Mouse (Mus musculus) lung, postnatal 0 days (tissue): ENCODE measurements around the gene Tmc8. TPM values are rescaled to one million over a fixed set of nuclear protein-coding genes. Genes with fewer than 3 reads are reported as not detected.
"Not testable (repeated sequence)": the region's sequence is repeated elsewhere in the genome, so short reads cannot be mapped to it uniquely, and the experiment has no call there.

Experiments used
- ATAC-seq: fragments of 200-750 bp; cut with Nextera tagmentation; 2 replicates; pipeline ENCODE4 v1.8.0; 2017; ENCODE audit warnings: moderate library complexity
- DNase-seq: peaks from one replicate; pipeline ENCODE4 v3.0.0-alpha.2; 2016; ENCODE audit warnings: low spot score
- H3K27ac ChIP-seq: fragments of 300-500 bp; sonication (generic); 2 replicates; pipeline ENCODE4 v1.5.1; 2014; ENCODE audit warnings: antibody characterized with exemption, mild to moderate bottlenecking, low read length, mixed read lengths
- H3K27me3 ChIP-seq: fragments of 300-500 bp; sonication (generic); replicated peaks from 2 replicates; pipeline ENCODE4 v1.6.1; 2014; ENCODE audit warnings: low read length, mixed read lengths; ENCODE audit not compliant: insufficient read depth
- H3K36me3 ChIP-seq: fragments of 300-500 bp; sonication (generic); 2 replicates; pipeline ENCODE4 v1.6.1; 2014; ENCODE audit warnings: low read length, mixed read lengths; ENCODE audit not compliant: insufficient read depth
- H3K4me1 ChIP-seq: fragments of 300-500 bp; sonication (generic); 2 replicates; pipeline ENCODE4 v1.6.1; 2014; ENCODE audit warnings: antibody characterized with exemption, low read depth, low read length, mixed read lengths; ENCODE audit not compliant: insufficient read depth
- H3K4me2 ChIP-seq: fragments of 300-500 bp; sonication (generic); replicated peaks from 2 replicates; pipeline ENCODE4 v1.6.1; 2014; ENCODE audit warnings: low read depth, mild to moderate bottlenecking, low read length, moderate library complexity, mixed read lengths
- H3K4me3 ChIP-seq: fragments of 300-500 bp; sonication (generic); 2 replicates; pipeline ENCODE4 v1.5.1; 2014; ENCODE audit warnings: low read depth, low read length
- H3K9ac ChIP-seq: fragments of 300-500 bp; sonication (generic); replicated peaks from 2 replicates; pipeline ENCODE4 v1.6.1; 2014; ENCODE audit warnings: low read depth, mild to moderate bottlenecking
- H3K9me3 ChIP-seq: fragments of 300-500 bp; sonication (generic); 2 replicates; pipeline ENCODE4 v1.6.1; 2016; ENCODE audit warnings: low read length, mixed read lengths
- CTCF ChIP-seq: IDR thresholded peaks from 2 replicates; pipeline ENCODE4 v1.5.1; 2016; ENCODE audit warnings: antibody characterized with exemption, mild to moderate bottlenecking
- EP300 ChIP-seq: IDR thresholded peaks from 2 replicates; pipeline ENCODE4 v1.6.1; 2016; ENCODE audit warnings: antibody characterized with exemption, mild to moderate bottlenecking, control low read depth
- WGBS: fragments of 180-500 bp; shearing (Covaris S2); extraction: QIAGEN DNeasy Blood & Tissue Kit; methylation state at CpG from one replicate; pipeline ENCODE4 v1.1.7; 2014; 5-methylcytosine and 5-hydroxymethylcytosine counted together
- polyA plus RNA-seq: library from polyadenylated mRNA; unstranded; fragments of >200 nt; fragmentation: Nextera tagmentation; extraction: Ambion mirVana; gene quantifications from 2 replicates; pipeline ENCODE4 v1.2.1, GENCODE M21; 2015

The Tmc8 gene
- polyA plus RNA-seq, 1 experiment from 2014 or later, result 5.5 TPM

- H3K27ac ChIP-seq, result peak within 1 kb of the TSS; percentile 81
- peak within 1 kb of the TSS; percentile 77 for H3K9ac ChIP-seq
- H3K4me1 ChIP-seq, result peaks cover 13% of the 10 kb centered on the region; the same call in 1 of the 2 replicates
- ATAC-seq, result peak; percentile 76
- no peak for TF ChIP-seq CTCF
- TF ChIP-seq EP300, result no peak
- under 1% methylated on average over 63 of the region's 75 CpGs for WGBS
- DNase-seq, result peak; percentile 88
- H3K4me3 ChIP-seq, result peak within 1 kb of the TSS; percentile 96
- no peaks in the 10 kb centered on the region for H3K9me3 ChIP-seq
- peak within 1 kb of the TSS; percentile 98 for H3K4me2 ChIP-seq
- H3K36me3 ChIP-seq, result 0 out of 2 replicates have a peak, but pooled peaks cover 4% of the 10 kb centered on the region
- no peaks in the 10 kb centered on the region for H3K27me3 ChIP-seq
These were observed 27.8 kb downstream of the Tmc8 start, which contains the start of the genes Gm20708 and Syngr2 for GRCm38 (mm10) chr11:117809407-117810311. TSS of gene Gm20708 (plus strand) at chr11:117809668. TSS of gene Syngr2 (plus strand) at chr11:117809668.

GRCm38 (mm10) chr11:117810401-117811046, 28.6 kb downstream of the Tmc8 start:
- DNase-seq (peak; percentile 96), ATAC-seq (peak; percentile 93)
- H3K4me2 ChIP-seq, result peak overlapping the region; percentile 98
- H3K9ac ChIP-seq, result peak overlapping the region; percentile 77
- peak overlapping the region; percentile 81 for H3K27ac ChIP-seq
- TF ChIP-seq EP300, result no peak
- TF ChIP-seq CTCF, result peak; percentile 79
- under 1% methylated on average over 21 of the region's 21 CpGs for WGBS
- no peaks in the 10 kb centered on the region for H3K9me3 ChIP-seq
- peaks cover 13% of the 10 kb centered on the region; the same call in 1 of the 2 replicates for H3K4me1 ChIP-seq
- H3K27me3 ChIP-seq, result no peaks in the 10 kb centered on the region
- 0 out of 2 replicates have a peak, but pooled peaks cover 4% of the 10 kb centered on the region for H3K36me3 ChIP-seq
- peak overlapping the region; percentile 96 for H3K4me3 ChIP-seq

- 40% methylated on average over 5 of the region's 5 CpGs for WGBS
These were observed 32.0 kb downstream of the Tmc8 start for GRCm38 (mm10) chr11:117813867-117814266.

GRCm38 (mm10) chr11:117814704-117815366, 33.0 kb downstream of the Tmc8 start:
- Histone ChIP-seq H3K27me3 (no peaks in the 10 kb centered on the region), H3K4me1 (peaks cover 13% of the 10 kb centered on the region; the same call in 1 of the 2 replicates), H3K9ac (no peak overlapping the region), H3K36me3 (0 out of 2 replicates have a peak, but pooled peaks cover 4% of the 10 kb centered on the region), H3K27ac (no peak overlapping the region), H3K4me2 (no peak overlapping the region), H3K4me3 (no peak overlapping the region), H3K9me3 (no peaks in the 10 kb centered on the region)
- DNase-seq (no peak), ATAC-seq (no peak)
- TF ChIP-seq CTCF, result no peak
- TF ChIP-seq EP300, result no peak
- 77% methylated on average over 6 of the region's 6 CpGs for WGBS

More at GRCm38 (mm10) chr11:117813867-117814266, 32.0 kb downstream of the Tmc8 start:
- Histone ChIP-seq H3K36me3 (0 out of 2 replicates have a peak, but pooled peaks cover 4% of the 10 kb centered on the region), H3K27ac (no peak overlapping the region; the same call in 1 of the 2 replicates), H3K4me1 (peaks cover 13% of the 10 kb centered on the region; the same call in 1 of the 2 replicates), H3K9ac (no peak overlapping the region), H3K9me3 (no peaks in the 10 kb centered on the region), H3K27me3 (no peaks in the 10 kb centered on the region), H3K4me2 (no peak overlapping the region), H3K4me3 (no peak overlapping the region)
- DNase-seq (no peak), ATAC-seq (no peak)
- TF ChIP-seq EP300 (no peak; the same call in 1 of the 2 replicates), CTCF (no peak)

- WGBS, result 60% methylated on average over 9 of the region's 9 CpGs
- ATAC-seq, result peak; percentile 79
- H3K27me3 ChIP-seq, H3K9ac ChIP-seq, H3K9me3 ChIP-seq, H3K4me3 ChIP-seq, H3K4me2 ChIP-seq, H3K4me1 ChIP-seq, H3K36me3 ChIP-seq, H3K27ac ChIP-seq, DNase-seq: not testable (repeated sequence)
These were observed 34.0 kb downstream of the Tmc8 start for GRCm38 (mm10) chr11:117815850-117816249.
